Mouse (Mus musculus): Measurements from ENCODE around the gene Prn. TPM values are rescaled to one million over a fixed set of nuclear protein-coding genes. Genes with fewer than 3 reads are reported as not detected.

Prn gene
- not detected in 2 replicates for polyA plus RNA-seq (2016; fragmentation: Nextera tagmentation; extraction: Ambion mirVana)

- peak within 1 kb of the TSS; percentile 89 for H3K27ac ChIP-seq
- 5% methylated on average over 52 of the region's 52 CpGs for WGBS
- no peaks in the 10 kb centered on the region for H3K9me3 ChIP-seq
- peaks cover 31% of the 10 kb centered on the region for H3K27me3 ChIP-seq (ENCODE audit: poor library complexity, severe bottlenecking)
- peak within 1 kb of the TSS; percentile 79 for H3K4me3 ChIP-seq
- peaks cover 39% of the 10 kb centered on the region for H3K4me1 ChIP-seq
- peak; percentile 92 for DNase-seq (ENCODE audit: extremely low spot score, low spot score)
- no peaks in the 10 kb centered on the region for H3K36me3 ChIP-seq (replicated peaks)
Observed at GRCm38 (mm10) chr2:131909683-131910572, at the start of gene Prn, which contains the start of gene Prnp. Prn (plus strand) TSS chr2:131909957. Prnp (plus strand) TSS chr2:131909928.

- 68% methylated on average over 3 of the region's 3 CpGs for WGBS
- Histone ChIP-seq H3K27ac (peak overlapping the region; percentile 40; the same call in 1 of the 2 replicates), H3K27me3 (ENCODE audit: poor library complexity, severe bottlenecking) (no peaks in the 10 kb centered on the region), H3K4me3 (no peak overlapping the region), H3K4me1 (peaks cover 31% of the 10 kb centered on the region), H3K9me3 (no peaks in the 10 kb centered on the region; the same call in 1 of the 2 replicates), H3K36me3 (replicated peaks) (no peaks in the 10 kb centered on the region)
- no peak for DNase-seq (ENCODE audit: extremely low spot score, low spot score)
Observed at GRCm38 (mm10) chr2:131862617-131863275, 47.0 kb upstream of the Prn start.

DNA sequence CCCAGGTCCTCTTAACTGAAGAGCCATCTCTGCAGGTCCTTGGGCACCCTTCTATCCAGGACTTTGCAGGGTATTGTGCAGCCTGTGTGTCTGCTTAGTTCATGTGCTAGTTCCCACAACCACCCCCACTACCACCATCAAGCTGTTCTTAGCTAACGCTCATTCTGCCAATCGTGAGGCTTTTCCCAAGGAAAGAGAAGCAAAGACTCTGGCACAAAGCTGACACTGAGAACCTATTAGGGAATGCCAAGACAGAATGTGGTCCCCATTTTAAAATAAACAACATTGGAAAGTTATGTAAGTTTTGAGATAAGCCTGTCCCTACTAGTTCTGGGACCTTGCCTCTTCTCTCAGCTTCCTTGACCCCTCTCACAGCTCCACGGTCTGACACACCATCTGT is 46.3 kb upstream of the Prn start:
- no peaks in the 10 kb centered on the region for H3K27me3 ChIP-seq (ENCODE audit: poor library complexity, severe bottlenecking)
- 87% methylated on average over 3 of the region's 3 CpGs for WGBS
- peaks cover 35% of the 10 kb centered on the region for H3K4me1 ChIP-seq
- no peaks in the 10 kb centered on the region for H3K36me3 ChIP-seq (replicated peaks)
- no peak for DNase-seq (ENCODE audit: extremely low spot score, low spot score)
- H3K4me3 ChIP-seq = no peak overlapping the region
- no peaks in the 10 kb centered on the region; the same call in 1 of the 2 replicates for H3K9me3 ChIP-seq
- H3K27ac ChIP-seq = 0 out of 2 replicates have a peak overlapping the region, but pooled peaks have one; percentile 9

- no peak for DNase-seq (ENCODE audit: extremely low spot score, low spot score)
- H3K27ac ChIP-seq = no peak overlapping the region
- H3K4me3 ChIP-seq = no peak overlapping the region
- H3K27me3 ChIP-seq (ENCODE audit: poor library complexity, severe bottlenecking) = no peaks in the 10 kb centered on the region
- H3K9me3 ChIP-seq = no peaks in the 10 kb centered on the region; the same call in 1 of the 2 replicates
- no peaks in the 10 kb centered on the region for H3K36me3 ChIP-seq (replicated peaks)
- WGBS = 87% methylated on average over 2 of the region's 2 CpGs
- peaks cover 35% of the 10 kb centered on the region for H3K4me1 ChIP-seq
Observed at GRCm38 (mm10) chr2:131864262-131864796, 45.4 kb upstream of the Prn start.

DNA sequence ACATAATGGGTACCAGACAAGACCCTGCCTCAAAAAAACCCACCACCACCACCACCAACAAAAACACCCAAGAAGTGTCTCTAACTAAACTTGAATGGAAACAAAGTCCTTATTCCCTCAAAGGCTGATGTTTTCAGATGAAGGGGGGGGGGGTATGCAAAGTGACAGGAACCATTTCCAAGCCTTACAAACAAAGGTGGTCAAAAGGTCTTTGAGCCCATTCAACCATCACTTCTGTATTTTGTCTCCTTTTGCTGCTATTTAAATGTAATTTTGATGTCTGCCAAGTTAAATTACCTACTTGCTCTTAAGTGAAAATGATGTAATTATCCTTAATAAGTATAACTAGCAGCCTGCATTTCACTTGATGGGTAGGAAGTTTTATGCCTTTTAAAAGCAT is 43.1 kb upstream of the Prn start:
- no peaks in the 10 kb centered on the region for H3K9me3 ChIP-seq
- no peak overlapping the region for H3K27ac ChIP-seq
- no peak for DNase-seq (ENCODE audit: extremely low spot score, low spot score)
- H3K27me3 ChIP-seq (ENCODE audit: poor library complexity, severe bottlenecking) = no peaks in the 10 kb centered on the region
- H3K4me1 ChIP-seq = peaks cover 35% of the 10 kb centered on the region
- H3K36me3 ChIP-seq (replicated peaks) = no peaks in the 10 kb centered on the region
- H3K4me3 ChIP-seq = no peak overlapping the region

DNA sequence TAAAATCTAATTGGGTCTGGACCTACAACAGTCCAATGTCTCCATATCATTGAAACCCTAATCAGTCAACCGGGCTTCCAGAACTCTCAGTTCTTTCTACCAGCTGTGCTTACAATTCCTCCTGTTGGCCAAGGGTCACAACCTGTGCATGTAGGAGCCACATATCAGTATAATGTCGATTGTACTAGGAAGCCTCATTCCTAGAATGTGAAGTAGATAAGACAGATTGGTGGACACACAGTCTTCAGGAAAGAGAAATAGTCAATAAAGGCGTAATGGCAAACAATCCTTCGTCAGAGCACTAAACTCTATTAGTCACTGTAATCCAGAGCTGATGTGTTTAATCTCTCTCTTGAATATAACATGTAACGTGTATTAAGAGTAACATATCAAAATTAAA is 40.8 kb upstream of the Prn start:
- DNase-seq (ENCODE audit: extremely low spot score, low spot score) = no peak
- WGBS = 92% methylated on average over 5 of the region's 5 CpGs
- H3K36me3 ChIP-seq (replicated peaks) = no peaks in the 10 kb centered on the region

DNA sequence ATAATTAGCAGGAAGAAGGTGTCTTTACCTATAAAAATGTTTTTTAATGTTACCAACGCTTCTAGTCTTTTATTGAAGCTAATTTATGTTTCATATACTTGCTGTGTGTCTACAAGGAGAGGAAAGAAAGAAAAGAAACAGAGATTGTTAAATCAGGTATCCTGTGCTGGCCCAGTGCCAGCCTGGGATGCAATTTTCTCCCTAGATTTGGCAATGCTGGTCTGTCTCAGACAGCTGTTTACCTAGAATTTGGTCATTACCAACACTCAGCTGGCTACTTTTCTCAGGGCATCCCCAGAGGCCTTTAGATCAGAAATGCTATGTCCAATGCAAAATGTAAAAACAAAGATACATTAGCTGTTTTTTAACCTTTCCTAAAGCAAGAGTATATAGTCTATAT is 36.4 kb upstream of the Prn start:
- H3K9me3 ChIP-seq = peaks cover 5% of the 10 kb centered on the region; the same call in 1 of the 2 replicates
- H3K4me1 ChIP-seq = no peaks in the 10 kb centered on the region
- no peak overlapping the region for H3K27ac ChIP-seq
- no peak for DNase-seq (ENCODE audit: extremely low spot score, low spot score)
- no peak overlapping the region for H3K4me3 ChIP-seq
- no peaks in the 10 kb centered on the region for H3K36me3 ChIP-seq (replicated peaks)
- WGBS = 93% methylated on average over 1 of the region's 1 CpGs
- H3K27me3 ChIP-seq (ENCODE audit: poor library complexity, severe bottlenecking) = no peaks in the 10 kb centered on the region

More for the DNA sequence above, 40.8 kb upstream of the Prn start:
- Histone ChIP-seq H3K27me3 (ENCODE audit: poor library complexity, severe bottlenecking) (no peaks in the 10 kb centered on the region), H3K9me3 (peaks cover 5% of the 10 kb centered on the region; the same call in 1 of the 2 replicates), H3K27ac (no peak overlapping the region), H3K4me3 (no peak overlapping the region), H3K4me1 (peaks cover 19% of the 10 kb centered on the region)

DNA sequence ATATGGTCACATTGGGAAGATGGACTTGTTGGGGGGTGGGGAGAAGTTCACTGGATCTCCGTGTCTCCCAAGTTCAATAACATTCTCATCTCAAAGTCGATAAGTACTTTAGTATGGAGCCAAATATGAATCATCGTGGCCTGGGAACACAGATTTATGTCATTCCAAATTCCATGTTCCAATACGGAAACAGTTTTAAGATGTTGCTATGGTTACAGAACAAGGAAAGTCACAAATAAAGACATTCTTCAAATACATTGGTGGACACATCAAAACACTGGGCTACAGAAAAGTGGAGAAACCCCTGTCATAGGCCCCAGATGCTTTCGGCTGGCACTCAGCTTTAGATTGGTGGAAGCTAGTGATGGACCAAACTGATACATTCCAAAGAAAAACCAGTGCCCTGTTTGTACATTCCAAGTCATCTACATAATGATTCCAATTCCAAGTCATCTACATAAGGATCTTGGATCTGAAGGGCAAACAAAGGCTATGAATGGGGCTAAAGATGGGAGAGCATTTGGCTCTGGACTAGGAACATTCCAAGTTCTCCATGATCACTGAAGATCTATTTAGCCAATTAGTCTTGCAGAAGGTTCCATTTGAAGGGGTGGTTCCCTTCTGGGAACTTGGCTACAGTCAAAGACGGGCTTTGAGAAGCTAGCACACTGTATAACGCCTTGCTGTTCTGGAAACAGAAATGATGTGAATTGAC is 33.0 kb upstream of the Prn start:
- no peak for DNase-seq (ENCODE audit: extremely low spot score, low spot score)
- 92% methylated on average over 7 of the region's 7 CpGs for whole genome bisulfite sequencing
- peaks cover 5% of the 10 kb centered on the region; the same call in 1 of the 2 replicates for H3K9me3 ChIP-seq
- no peak overlapping the region for H3K27ac ChIP-seq
- H3K27me3 ChIP-seq (ENCODE audit: poor library complexity, severe bottlenecking) = no peaks in the 10 kb centered on the region
- H3K36me3 ChIP-seq (replicated peaks) = no peaks in the 10 kb centered on the region
- no peak overlapping the region for H3K4me3 ChIP-seq
- 0 out of 2 replicates have a peak, but pooled peaks cover under 1% of the 10 kb centered on the region for H3K4me1 ChIP-seq

GRCm38 (mm10) chr2:131881766-131882165 is 28.0 kb upstream of the Prn start:
- H3K36me3 ChIP-seq (replicated peaks) = no peaks in the 10 kb centered on the region
- no peaks in the 10 kb centered on the region for H3K9me3 ChIP-seq
- no peak for DNase-seq (ENCODE audit: extremely low spot score, low spot score)
- peaks cover 13% of the 10 kb centered on the region for H3K4me1 ChIP-seq
- 69% methylated on average over 4 of the region's 4 CpGs for WGBS
- H3K4me3 ChIP-seq = no peak overlapping the region
- H3K27me3 ChIP-seq (ENCODE audit: poor library complexity, severe bottlenecking) = no peaks in the 10 kb centered on the region
- no peak overlapping the region for H3K27ac ChIP-seq

DNA sequence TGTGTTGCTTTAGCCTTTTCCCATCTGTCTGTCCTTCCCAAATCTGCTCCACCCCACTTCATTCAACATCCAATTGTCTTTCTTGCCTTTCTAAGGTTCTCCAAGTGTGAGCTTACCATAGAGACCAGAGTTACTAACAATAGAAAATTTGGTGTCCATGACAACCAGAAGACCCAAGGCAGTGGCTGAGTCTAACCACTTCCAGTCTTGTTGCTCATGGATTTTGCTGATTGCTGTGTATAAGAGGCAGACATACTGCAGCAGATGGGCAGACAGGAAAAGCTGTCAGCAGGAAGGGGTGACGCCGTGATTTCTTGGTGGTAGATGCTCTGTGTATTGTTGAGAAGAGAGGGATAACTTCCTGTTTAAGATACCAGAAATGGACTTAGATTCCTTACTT is 26.6 kb upstream of the Prn start:
- Histone ChIP-seq H3K36me3 (replicated peaks) (no peaks in the 10 kb centered on the region), H3K27ac (no peak overlapping the region), H3K9me3 (no peaks in the 10 kb centered on the region), H3K4me3 (no peak overlapping the region), H3K27me3 (ENCODE audit: poor library complexity, severe bottlenecking) (no peaks in the 10 kb centered on the region), H3K4me1 (peaks cover 14% of the 10 kb centered on the region)
- no peak for DNase-seq (ENCODE audit: extremely low spot score, low spot score)
- WGBS = 89% methylated on average over 2 of the region's 2 CpGs

GRCm38 (mm10) chr2:131886503-131887160 is 23.1 kb upstream of the Prn start:
- H3K9me3 ChIP-seq = no peaks in the 10 kb centered on the region
- no peak for DNase-seq (ENCODE audit: extremely low spot score, low spot score)
- no peaks in the 10 kb centered on the region for H3K36me3 ChIP-seq (replicated peaks)
- no peak overlapping the region for H3K27ac ChIP-seq
- H3K4me1 ChIP-seq = peaks cover 45% of the 10 kb centered on the region
- WGBS = 81% methylated on average over 6 of the region's 6 CpGs
- no peaks in the 10 kb centered on the region for H3K27me3 ChIP-seq (ENCODE audit: poor library complexity, severe bottlenecking)
- no peak overlapping the region for H3K4me3 ChIP-seq

DNA sequence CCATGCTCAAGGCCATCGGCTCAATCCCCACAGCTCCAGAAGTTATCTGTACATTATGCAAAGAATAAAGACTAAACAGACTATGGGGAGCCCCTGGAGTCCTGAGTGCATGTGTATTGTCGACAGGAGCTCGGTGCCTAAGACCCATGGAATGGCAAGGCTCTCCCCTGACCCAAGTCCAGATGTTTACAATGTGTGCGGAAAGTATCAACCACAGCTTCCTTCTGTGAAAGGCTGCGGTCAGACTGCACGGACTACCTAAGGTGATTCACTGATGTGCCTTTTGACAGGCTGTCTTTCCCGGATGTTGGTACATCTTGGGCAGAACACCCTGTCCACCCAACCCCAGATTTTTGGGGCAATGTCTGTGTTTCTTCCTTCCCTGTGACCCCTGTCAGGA is 21.5 kb upstream of the Prn start:
- DNase-seq (ENCODE audit: extremely low spot score, low spot score) = no peak
- Histone ChIP-seq H3K27ac (no peak overlapping the region), H3K36me3 (replicated peaks) (no peaks in the 10 kb centered on the region), H3K4me3 (no peak overlapping the region), H3K27me3 (ENCODE audit: poor library complexity, severe bottlenecking) (no peaks in the 10 kb centered on the region), H3K9me3 (no peaks in the 10 kb centered on the region), H3K4me1 (peaks cover 47% of the 10 kb centered on the region)
- WGBS = 85% methylated on average over 7 of the region's 7 CpGs
